Mouse (Mus musculus) adrenal gland, postnatal 4 days (tissue): ENCODE measurements around the gene Tubgcp3. TPM values are rescaled to one million over a fixed set of nuclear protein-coding genes. Genes with fewer than 3 reads are reported as not detected.
"Not testable (repeated sequence)": the region's sequence is repeated elsewhere in the genome, so short reads cannot be mapped to it uniquely, and the experiment has no call there.

Experiments used
- DNase-seq, 2 experiments: peaks; one replicate each; pipeline ENCODE4 v3.0.0; 2021 to 2022; ENCODE audit warnings: low spot score in 2 of 2, mixed read lengths in 2 of 2
- total RNA-seq, 2 experiments: library from RNA; stranded (reverse); gene quantifications; 2 replicates each; pipeline ENCODE4 v1.2.3; 2021

Tubgcp3 gene
- total RNA-seq, 2 experiments from 2014 or later = 47.5 to 48.7 TPM

GRCm38 (mm10) chr8:12644894-12645293 lies 27.2 kb downstream of the Tubgcp3 start:
- DNase-seq = no peak

GRCm38 (mm10) chr8:12644341-12644740 lies 27.7 kb downstream of the Tubgcp3 start:
- DNase-seq = no peak

DNA sequence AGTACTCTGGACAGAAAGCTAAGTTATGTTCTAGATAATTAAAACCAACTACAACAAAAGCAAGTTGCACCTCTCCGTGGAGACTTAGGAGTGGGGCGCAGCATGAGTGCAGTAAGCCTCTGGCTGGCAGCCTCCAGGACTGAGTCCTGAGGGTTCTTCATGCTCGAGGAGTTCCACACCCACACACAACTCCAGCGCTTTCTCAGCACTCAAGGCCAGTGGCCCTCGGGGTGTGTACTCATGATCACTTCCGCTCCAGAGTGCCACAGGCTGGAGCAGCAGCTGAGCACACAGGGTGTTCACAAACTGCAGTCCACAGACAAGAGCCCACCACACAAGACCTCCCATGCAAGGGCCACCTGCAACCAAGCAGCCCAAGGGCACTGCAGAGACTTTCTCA lies 30.5 kb downstream of the Tubgcp3 start:
- no peak for DNase-seq

DNA sequence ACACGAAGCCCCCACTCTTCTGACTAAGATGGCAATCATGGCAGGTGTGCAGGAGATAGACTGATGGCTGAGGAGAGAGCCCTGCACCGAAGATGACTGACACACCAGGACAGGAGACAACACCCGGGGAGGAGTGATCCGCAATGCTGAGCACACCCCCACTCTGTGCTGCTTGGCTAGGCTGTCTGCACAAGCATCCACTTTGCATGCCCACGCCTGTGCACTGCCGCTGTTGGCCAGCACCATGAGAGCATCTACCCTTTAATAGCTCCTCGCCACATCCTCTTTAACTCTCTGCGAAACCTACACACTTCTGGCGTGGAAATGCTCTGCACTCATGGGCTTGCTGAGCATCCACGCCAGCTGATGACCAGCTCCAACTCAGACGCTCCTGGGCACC lies 33.6 kb downstream of the Tubgcp3 start:
- DNase-seq = no peak

- no peak for DNase-seq
These were observed 36.7 kb downstream of the Tubgcp3 start for GRCm38 (mm10) chr8:12635366-12635765.

GRCm38 (mm10) chr8:12629079-12629478 lies 43.0 kb downstream of the Tubgcp3 start:
- no peak for DNase-seq

DNA sequence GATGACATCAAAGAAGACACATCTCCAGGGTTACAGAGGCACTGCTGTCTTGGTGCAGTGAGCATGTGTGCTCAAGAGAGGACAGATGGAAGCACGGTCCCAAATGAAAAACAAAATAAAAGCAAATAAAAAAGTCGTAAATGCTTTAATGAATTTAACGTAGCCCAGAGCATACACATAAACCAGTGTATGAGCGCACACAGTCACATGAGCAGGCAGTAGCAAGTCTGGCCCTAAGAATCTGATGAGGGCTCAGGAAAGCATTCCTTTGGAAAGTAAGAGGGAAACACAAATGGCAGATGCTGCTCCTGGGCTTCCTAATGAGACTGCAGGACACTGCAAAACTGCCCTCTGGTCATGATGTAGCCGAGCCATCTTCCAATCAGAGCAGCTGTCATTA lies 46.2 kb downstream of the Tubgcp3 start:
- DNase-seq = no peak

GRCm38 (mm10) chr8:12621550-12622222 lies 50.4 kb downstream of the Tubgcp3 start:
- no peak for DNase-seq

DNA sequence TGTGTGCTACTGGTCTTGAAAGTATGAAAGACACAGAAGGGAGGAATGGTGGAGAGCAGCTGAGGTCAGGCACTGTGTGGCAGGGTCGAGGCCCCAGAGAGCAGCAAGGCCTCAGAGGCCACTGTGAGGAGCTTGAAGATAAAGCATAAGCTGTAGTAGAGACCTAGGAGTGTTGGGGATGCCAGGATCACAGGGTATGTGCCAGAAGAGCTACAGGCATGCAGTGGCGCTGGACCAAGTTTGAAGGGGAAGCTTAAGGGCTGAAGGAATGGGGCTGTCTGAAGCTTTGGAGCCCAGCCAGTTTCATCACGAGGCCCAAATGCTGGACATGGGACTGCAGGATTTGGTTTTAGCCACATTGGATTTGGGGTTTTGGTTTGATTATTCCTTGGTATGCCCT lies 54.7 kb downstream of the Tubgcp3 start:
- not testable (repeated sequence) for DNase-seq

DNA sequence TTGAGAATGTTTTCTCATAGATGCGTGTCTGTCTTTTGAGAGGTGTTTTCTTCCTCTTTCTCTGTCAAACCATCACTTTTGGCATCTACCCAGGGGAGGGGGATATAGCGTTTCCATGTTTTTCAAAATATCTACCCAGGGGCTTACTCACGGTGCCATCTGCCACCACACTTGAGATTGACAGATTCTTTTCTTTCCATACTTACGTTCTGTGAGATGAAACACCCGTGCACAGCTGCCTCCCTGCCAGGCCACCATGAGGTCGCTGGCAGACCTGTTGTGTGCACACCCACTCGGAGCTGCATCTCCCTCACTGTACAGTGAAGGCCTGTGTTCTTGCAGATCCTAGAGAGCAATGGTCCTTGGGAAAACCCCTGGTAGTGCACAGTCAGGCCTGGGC lies 58.8 kb downstream of the Tubgcp3 start:
- DNase-seq = no peak

DNA sequence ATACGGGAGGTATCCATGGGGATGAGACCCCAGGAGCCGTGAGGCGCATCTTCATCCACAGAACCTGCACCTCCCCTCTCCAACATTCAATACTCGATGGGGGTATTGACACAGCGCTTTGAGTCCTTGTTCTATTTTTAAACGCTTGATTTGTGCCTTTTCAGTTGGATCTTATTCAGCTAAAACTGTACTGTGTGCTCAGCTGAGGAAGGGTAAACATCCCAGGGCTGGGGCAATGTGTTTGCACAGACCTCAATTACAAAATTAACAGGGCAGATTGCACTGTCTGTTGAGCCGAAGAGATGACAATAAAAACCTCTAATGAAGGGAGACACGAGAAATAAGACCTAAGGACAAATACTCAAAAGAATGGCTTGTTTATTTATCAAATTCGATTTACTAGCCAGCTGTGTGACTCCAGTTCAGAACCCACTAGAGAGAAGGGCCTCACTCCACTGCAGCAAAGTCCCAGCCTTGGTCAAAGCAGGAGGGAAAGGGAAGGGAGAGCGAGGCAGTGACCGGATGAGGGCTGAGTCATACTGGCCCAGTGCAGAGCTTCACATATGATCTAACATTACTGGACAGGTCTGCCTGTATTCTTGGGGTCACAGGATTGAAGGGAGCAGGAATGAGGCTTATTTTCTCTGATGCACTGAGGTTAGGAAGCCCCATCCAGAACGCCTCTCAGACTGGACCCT lies 62.1 kb downstream of the Tubgcp3 start:
- DNase-seq = no peak

GRCm38 (mm10) chr8:12608810-12609209 lies 63.2 kb downstream of the Tubgcp3 start:
- DNase-seq = no peak

DNA sequence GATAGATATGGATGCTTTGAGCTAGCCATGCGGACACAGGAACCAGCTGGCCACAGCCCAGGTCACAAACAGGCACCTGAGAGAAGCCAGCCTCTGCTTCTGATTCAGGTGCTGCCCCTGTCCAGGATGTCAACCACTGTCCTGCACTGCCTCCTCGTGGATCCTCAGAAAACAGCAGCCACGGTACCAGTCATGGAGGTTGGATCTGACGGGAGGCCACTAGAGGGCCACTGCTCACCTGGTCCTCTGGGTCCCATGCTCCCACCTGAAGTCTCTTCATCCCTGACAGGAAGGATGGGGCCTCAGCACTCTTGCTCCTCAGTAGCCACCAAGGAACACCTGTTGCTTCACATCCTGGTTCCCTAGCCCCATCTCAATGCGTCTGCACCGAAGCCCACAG lies 64.8 kb downstream of the Tubgcp3 start:
- DNase-seq = peak in 1 of 2 experiments; percentile 62

GRCm38 (mm10) chr8:12583785-12584184 lies 88.3 kb downstream of the Tubgcp3 start:
- no peak for DNase-seq

- DNase-seq = not testable (repeated sequence)
These were observed 92.6 kb downstream of the Tubgcp3 start for GRCm38 (mm10) chr8:12579339-12579999.

GRCm38 (mm10) chr8:12576739-12577138 lies 95.3 kb downstream of the Tubgcp3 start:
- no peak for DNase-seq

DNA sequence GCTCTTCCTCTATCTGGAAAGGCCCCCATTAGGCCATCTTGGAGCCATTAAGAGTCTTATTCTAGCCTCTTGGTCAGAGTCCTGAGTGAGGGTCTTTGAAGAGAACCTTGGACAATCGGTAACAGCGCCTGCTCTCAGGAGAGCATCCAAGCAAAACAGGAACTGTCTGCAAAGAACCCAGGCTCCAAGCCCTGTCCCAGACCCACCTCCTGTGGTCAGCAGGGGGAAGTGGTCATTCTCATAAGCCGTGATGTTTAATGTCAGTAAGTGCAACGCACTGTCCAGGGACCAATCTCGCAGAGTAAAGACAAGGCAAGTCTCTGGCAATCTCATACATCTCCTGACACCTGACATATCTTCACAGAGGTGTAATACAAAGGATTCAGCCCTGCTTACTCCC lies 96.0 kb downstream of the Tubgcp3 start:
- DNase-seq = no peak

- DNase-seq = no peak
These were observed 99.1 kb downstream of the Tubgcp3 start, which contains the start of gene Spaca7 for GRCm38 (mm10) chr8:12572814-12573534. Gene Spaca7, plus strand, starts transcription at chr8:12573029.

- no peak for DNase-seq
These were observed 105.5 kb downstream of the Tubgcp3 start for GRCm38 (mm10) chr8:12566509-12566908.

GRCm38 (mm10) chr8:12565488-12565887 lies 106.6 kb downstream of the Tubgcp3 start:
- no peak for DNase-seq

GRCm38 (mm10) chr8:12564307-12564706 lies 107.7 kb downstream of the Tubgcp3 start:
- DNase-seq = no peak
